Mouse (Mus musculus) gastrocnemius, postnatal 36 days (tissue): Measurements from ENCODE around the gene Gli1. TPM values are rescaled to one million over a fixed set of nuclear protein-coding genes. Genes with fewer than 3 reads are reported as not detected.
"Not testable (repeated sequence)": the region's sequence is repeated elsewhere in the genome, so short reads cannot be mapped to it uniquely, and the experiment has no call there.

Source experiments
- DNase-seq, 2 experiments: peaks; one replicate each; pipeline ENCODE4 v3.0.0; 2022
- intact Hi-C: fragments of 180-260 bp; cut with DNase I; formaldehyde crosslinking; loops from one replicate; pipeline ENCODE4 v1.15.1; 2025
- total RNA-seq, 2 experiments: library from RNA; stranded (reverse); gene quantifications; 2 replicates each; pipeline ENCODE4 v1.2.3; 2021

Gli1 gene
- total RNA-seq, 2 experiments from 2014 or later: 1.0 to 1.5 TPM

GRCm38 (mm10) chr10:127325454-127326016 is 16.2 kb downstream of the Gli1 start:
- intact Hi-C loops: no loop called here
- no peak for DNase-seq

- no peak for DNase-seq
- intact Hi-C loops: loop anchor here (5.0 kb wide), 1 partner anchor 67 kb away; no protein-coding TSS in a partner anchor
Measured at GRCm38 (mm10) chr10:127324495-127324894, 17.3 kb downstream of the Gli1 start.

- no peak for DNase-seq
- intact Hi-C loops: loop anchor here (5.0 kb wide), 1 partner anchor 66 kb away; no protein-coding TSS in a partner anchor
Measured at GRCm38 (mm10) chr10:127323131-127323855, 18.5 kb downstream of the Gli1 start.

- DNase-seq: no peak
- intact Hi-C loops: loop anchor here (5.0 kb wide), 1 partner anchor 65 kb away; no protein-coding TSS in a partner anchor
Measured at GRCm38 (mm10) chr10:127322669-127323068, 19.1 kb downstream of the Gli1 start.

GRCm38 (mm10) chr10:127322178-127322577 is 19.6 kb downstream of the Gli1 start:
- no peak for DNase-seq
- intact Hi-C loops: loop anchor here (5.0 kb wide), 1 partner anchor 65 kb away; no protein-coding TSS in a partner anchor

GRCm38 (mm10) chr10:127321621-127322020 is 20.2 kb downstream of the Gli1 start, which contains the start of gene Arhgap9:
Gene Arhgap9, plus strand, starts transcription at chr10:127321964.
- intact Hi-C loops: loop anchor here (5.0 kb wide), 1 partner anchor 64 kb away; no protein-coding TSS in a partner anchor
- no peak for DNase-seq

- no peak for DNase-seq
- intact Hi-C loops: loop anchor here (5.0 kb wide), 1 partner anchor 63 kb away; no protein-coding TSS in a partner anchor
Measured at GRCm38 (mm10) chr10:127319969-127320368, 21.8 kb downstream of the Gli1 start.

- no peak for DNase-seq
- intact Hi-C loops: no loop called here
Measured at GRCm38 (mm10) chr10:127318009-127318408, 23.8 kb downstream of the Gli1 start.

- intact Hi-C loops: no loop called here
- DNase-seq: no peak
Measured at GRCm38 (mm10) chr10:127317277-127317676, 24.5 kb downstream of the Gli1 start.

GRCm38 (mm10) chr10:127314950-127315349 is 26.8 kb downstream of the Gli1 start:
- DNase-seq, intact Hi-C loops: not testable (repeated sequence)

- DNase-seq, intact Hi-C loops: not testable (repeated sequence)
Measured at GRCm38 (mm10) chr10:127313516-127313915, 28.3 kb downstream of the Gli1 start.

- intact Hi-C loops: no loop called here
- no peak for DNase-seq
Measured at GRCm38 (mm10) chr10:127312858-127313257, 28.9 kb downstream of the Gli1 start.

- DNase-seq: peak; percentile 62 to 73
- intact Hi-C loops: no loop called here
Measured at GRCm38 (mm10) chr10:127312356-127312676, 29.5 kb downstream of the Gli1 start.

GRCm38 (mm10) chr10:127311476-127312355 is 30.1 kb downstream of the Gli1 start, which contains the start of gene Mars:
Gene Mars, minus strand, starts transcription at chr10:127311786.
- peak; percentile 88 to 90 for DNase-seq

GRCm38 (mm10) chr10:127310523-127311475 is 31.0 kb downstream of the Gli1 start:
- DNase-seq: no peak
- intact Hi-C loops: no loop called here

More at GRCm38 (mm10) chr10:127311476-127312355, 30.1 kb downstream of the Gli1 start, which contains the start of gene Mars:
- intact Hi-C loops: no loop called here

GRCm38 (mm10) chr10:127309167-127309566 is 32.6 kb downstream of the Gli1 start:
- not testable (repeated sequence) for DNase-seq
- intact Hi-C loops: loop anchor here (2.0 kb wide), 1 partner anchor 16 kb away; no protein-coding TSS in a partner anchor

- DNase-seq: no peak
- intact Hi-C loops: no loop called here
Measured at GRCm38 (mm10) chr10:127303136-127303535, 38.6 kb downstream of the Gli1 start.

GRCm38 (mm10) chr10:127300361-127300760 is 41.4 kb downstream of the Gli1 start:
- intact Hi-C loops: no loop called here
- DNase-seq: no peak
